Mouse (Mus musculus) c-Kit-positive CD71-positive TER-119-negative erythroid progenitor cells, embryonic 14.5 days (primary cell): ENCODE measurements around the gene Zfp704.

Experiments used
- DNase-seq: peaks from one replicate; pipeline ENCODE4 v3.0.0-alpha.2; 2013; ENCODE audit warnings: low read depth

Gene Zfp704

GRCm38 (mm10) chr3:9425661-9426060, 184.2 kb downstream of the Zfp704 start:
- no peak for DNase-seq

- DNase-seq, result no peak
These were observed 185.2 kb downstream of the Zfp704 start for GRCm38 (mm10) chr3:9424637-9425036.

GRCm38 (mm10) chr3:9423669-9424068, 186.2 kb downstream of the Zfp704 start:
- DNase-seq, result no peak

GRCm38 (mm10) chr3:9408896-9409295, 201.0 kb downstream of the Zfp704 start:
- DNase-seq, result no peak

GRCm38 (mm10) chr3:9407801-9408200, 202.1 kb downstream of the Zfp704 start:
- no peak for DNase-seq

GRCm38 (mm10) chr3:9407119-9407546, 202.8 kb downstream of the Zfp704 start:
- DNase-seq, result no peak

- no peak for DNase-seq
These were observed 204.5 kb downstream of the Zfp704 start for GRCm38 (mm10) chr3:9405341-9405740.

- DNase-seq, result peak; percentile 45
These were observed 206.4 kb downstream of the Zfp704 start for GRCm38 (mm10) chr3:9403255-9404050.

GRCm38 (mm10) chr3:9402836-9403235, 207.0 kb downstream of the Zfp704 start:
- no peak for DNase-seq

- DNase-seq, result no peak
These were observed 207.5 kb downstream of the Zfp704 start for GRCm38 (mm10) chr3:9402345-9402744.

- DNase-seq, result no peak
These were observed 208.2 kb downstream of the Zfp704 start for GRCm38 (mm10) chr3:9401685-9402084.

- DNase-seq, result no peak
These were observed 209.0 kb downstream of the Zfp704 start for GRCm38 (mm10) chr3:9400886-9401221.

- peak; percentile 48 for DNase-seq
These were observed 209.5 kb downstream of the Zfp704 start for GRCm38 (mm10) chr3:9400201-9400885.

- DNase-seq, result no peak
These were observed 211.6 kb downstream of the Zfp704 start for GRCm38 (mm10) chr3:9398271-9398670.
